Mouse (Mus musculus): ENCODE measurements around the gene Ankmy1.

Gene Ankmy1

DNA sequence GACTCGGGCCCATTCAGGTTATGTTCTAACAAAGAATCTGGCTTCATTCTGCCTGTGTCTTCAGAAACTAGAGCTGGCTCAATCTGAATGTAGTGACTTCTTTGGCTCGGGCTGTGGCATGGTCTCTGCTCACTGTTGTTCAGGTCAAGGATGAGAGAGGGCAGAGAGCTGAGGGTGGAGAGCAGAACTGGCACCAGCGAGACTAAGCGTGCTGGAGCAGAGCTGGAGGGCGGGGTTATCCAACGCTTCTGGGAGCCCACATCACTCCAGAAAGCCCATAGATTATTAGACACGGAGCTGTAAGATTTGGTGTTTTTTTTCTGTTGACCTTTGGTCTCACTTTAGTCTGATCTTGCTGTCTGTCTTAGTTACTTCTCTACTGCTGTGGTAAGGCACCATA is 30.0 kb downstream of the Ankmy1 start:
- DNase-seq (ENCODE audit: low spot score), result no peak

DNA sequence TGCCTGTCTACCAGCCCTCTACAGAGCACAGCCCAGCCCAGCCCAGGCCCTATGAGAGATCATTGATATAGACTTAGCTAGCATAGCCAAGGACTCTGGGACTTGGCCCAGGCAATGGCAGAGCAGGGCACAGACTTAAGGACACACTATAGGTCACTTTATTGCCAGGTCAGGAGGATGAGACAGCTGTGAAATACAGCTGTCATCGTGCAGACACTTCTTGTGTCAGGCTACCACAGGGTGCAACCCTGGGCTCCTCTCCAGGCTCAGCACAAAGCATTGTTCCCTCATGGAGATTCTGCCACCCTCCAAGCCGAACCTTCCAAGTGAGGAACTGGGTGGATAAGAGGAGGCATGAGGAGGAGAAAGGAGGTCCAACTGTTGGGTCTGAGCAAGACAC is 32.7 kb downstream of the Ankmy1 start:
- no peak for DNase-seq (ENCODE audit: low spot score)

GRCm38 (mm10) chr1:92866170-92866569 is 36.5 kb downstream of the Ankmy1 start:
- no peak for DNase-seq (ENCODE audit: low spot score)

GRCm38 (mm10) chr1:92863268-92863667 is 39.4 kb downstream of the Ankmy1 start:
- DNase-seq (ENCODE audit: low spot score), result no peak

- DNase-seq (ENCODE audit: low spot score), result no peak
Measured at GRCm38 (mm10) chr1:92861503-92861902, 41.2 kb downstream of the Ankmy1 start.

- DNase-seq (ENCODE audit: low spot score), result no peak
Measured at GRCm38 (mm10) chr1:92852450-92852849, 50.3 kb downstream of the Ankmy1 start.

DNA sequence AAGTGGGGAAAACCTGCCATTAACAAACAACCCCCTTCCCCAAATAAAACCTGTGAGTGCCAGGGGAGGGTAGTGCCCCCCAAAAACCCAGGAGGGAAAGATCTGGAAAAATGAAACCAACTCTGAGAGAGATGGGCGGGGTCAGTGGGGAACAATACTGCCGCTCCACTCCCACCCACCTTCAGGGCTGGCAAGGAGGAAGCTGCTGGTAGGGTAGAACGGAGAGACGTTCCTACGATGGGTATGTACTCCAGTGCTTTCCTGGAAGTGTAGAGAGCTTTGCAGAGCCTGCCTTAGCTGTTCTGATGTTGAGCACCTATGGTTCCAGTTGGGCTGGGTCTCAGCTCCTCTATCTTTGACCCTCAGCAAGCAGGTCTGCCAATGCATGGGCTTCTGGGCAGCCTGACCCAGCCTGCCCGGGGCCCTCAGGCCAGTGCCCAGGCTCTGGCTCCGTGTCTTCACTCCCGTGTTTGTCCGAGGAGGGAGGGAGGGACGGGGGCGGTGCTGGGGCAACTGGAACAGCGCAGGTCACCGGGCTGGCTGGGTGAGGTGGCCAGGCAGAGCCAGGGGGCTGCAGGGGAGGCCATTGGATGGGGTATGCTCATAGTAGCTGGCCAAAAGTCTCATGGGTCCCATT is 52.6 kb downstream of the Ankmy1 start:
- DNase-seq (ENCODE audit: low spot score), result no peak

GRCm38 (mm10) chr1:92849491-92849890 is 53.2 kb downstream of the Ankmy1 start:
- no peak for DNase-seq (ENCODE audit: low spot score)

GRCm38 (mm10) chr1:92847873-92848839 is 54.5 kb downstream of the Ankmy1 start:
- no peak for DNase-seq (ENCODE audit: low spot score)

DNA sequence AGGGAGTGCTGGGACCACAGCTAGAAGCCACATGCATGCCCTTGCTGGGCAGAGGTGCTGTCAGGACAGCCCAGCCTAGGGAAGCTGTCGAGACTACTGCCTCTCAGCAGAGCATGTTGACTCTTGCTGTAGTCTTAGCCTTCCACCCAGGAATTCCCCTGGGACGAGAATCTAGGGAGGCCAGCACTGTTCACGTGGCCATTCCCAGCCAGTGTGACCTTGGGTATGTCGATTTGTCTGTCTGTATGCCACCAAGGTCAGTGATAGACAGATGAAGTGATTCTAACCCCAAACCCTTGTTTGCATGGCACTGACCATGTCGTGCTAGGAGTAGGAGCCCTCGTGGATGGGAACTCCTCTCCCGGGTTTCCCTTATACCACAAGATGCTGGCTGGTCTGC is 56.8 kb downstream of the Ankmy1 start:
- DNase-seq (ENCODE audit: low spot score), result no peak

DNA sequence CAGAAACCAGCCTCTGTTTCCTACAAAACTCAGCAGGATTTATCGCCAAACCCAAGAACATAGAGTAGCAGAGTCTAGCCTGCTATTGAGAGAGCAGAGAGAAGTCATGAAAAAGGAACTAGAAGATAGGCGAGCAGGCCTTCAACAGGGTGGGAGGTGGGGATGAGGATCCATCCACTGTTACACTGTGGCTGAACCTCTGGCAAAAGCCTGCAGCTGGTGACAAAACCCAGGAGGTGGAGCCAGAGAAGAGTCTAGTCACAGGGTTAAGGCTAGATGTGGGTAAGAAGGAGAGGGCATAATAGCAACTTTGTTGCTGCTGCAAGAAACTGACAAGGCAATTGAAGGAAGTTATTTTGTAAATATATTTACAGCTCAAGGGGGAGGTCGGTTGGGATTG is 61.3 kb downstream of the Ankmy1 start:
- DNase-seq (ENCODE audit: low spot score), result no peak

DNA sequence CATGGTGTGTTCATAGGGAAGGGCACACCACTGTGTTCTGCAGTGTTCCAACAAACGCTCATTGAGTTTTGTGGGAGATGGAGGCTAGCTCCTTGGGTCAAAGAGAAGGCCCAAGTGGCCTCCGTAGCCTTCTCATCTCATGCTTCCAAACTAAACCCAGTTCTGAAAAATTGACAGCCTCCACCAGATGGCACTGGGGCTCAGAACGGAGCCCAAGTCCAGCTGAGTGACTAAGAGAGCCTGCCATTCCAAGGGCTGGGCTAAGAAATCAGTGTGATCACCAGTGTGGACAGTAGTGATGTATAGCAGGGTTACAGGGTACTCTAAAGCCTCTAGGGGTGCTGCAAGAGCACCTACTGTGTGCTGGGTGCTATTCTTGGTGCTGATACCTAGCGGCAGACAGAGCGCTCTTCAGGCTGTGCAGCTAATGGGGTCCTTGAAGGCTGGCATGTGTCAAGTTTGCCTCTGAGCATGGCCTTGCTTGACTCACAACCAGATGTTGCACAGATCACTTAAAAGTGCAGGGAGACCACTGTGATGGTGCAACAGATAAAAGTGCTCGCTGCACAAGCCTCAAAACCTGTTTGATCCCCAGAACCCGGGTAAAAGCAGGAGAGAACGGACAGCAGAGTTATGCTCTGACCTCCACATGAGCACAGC is 62.3 kb downstream of the Ankmy1 start:
- no peak for DNase-seq (ENCODE audit: low spot score)

- no peak for DNase-seq (ENCODE audit: low spot score)
Measured at GRCm38 (mm10) chr1:92839211-92839610, 63.5 kb downstream of the Ankmy1 start.

GRCm38 (mm10) chr1:92837931-92838833 is 64.5 kb downstream of the Ankmy1 start:
- DNase-seq (ENCODE audit: low spot score), result no peak

DNA sequence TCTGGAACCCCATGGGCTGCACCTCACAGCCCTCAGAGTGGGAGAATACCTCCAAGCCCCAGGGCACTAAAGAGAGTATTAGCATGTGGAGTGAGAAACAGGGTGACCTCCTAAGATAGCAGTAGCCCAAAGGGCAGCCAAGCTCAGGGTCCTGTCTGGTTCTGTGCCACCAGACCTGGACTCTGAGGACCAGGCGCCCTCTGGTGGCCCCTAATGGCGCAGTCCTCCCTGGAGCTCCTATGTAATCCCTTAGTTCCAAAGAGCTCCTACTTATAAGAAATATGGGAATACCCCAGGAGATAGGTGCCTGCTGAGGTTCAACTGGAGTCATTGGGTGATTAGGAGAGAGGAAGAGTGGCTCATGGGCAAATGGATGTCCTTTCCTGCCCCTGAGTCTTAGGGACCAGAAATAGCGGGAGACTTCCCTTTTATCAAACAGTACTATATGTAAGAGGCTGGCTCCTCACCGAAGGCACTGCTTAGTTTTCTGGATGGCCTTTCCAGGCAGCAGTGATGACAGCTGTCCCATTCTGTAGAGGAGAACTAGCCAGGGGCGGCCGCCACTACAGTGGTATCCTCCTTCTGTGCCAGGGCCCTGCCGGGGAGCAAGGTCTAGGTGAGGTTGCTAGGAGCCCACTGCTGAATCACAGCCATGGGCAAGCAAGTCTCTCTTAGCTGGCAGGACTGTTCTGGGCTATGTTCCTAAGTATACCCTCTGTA is 68.6 kb downstream of the Ankmy1 start:
- DNase-seq (ENCODE audit: low spot score), result peak; percentile 84

- DNase-seq (ENCODE audit: low spot score), result no peak
Measured at GRCm38 (mm10) chr1:92832011-92833010, 70.4 kb downstream of the Ankmy1 start.

GRCm38 (mm10) chr1:92831188-92832001 is 71.3 kb downstream of the Ankmy1 start, which contains the start of gene Gpc1:
Gpc1 (plus strand) TSS chr1:92831645.
- peak; percentile 45 for DNase-seq (ENCODE audit: low spot score)

- DNase-seq (ENCODE audit: low spot score), result no peak
Measured at GRCm38 (mm10) chr1:92830626-92831187, 72.0 kb downstream of the Ankmy1 start.

Data from layer of hippocampus, adult 9-10 months (tissue).